Mouse (Mus musculus) testis, adult 2 months (tissue): ENCODE measurements around the gene Prg3.

Experiments used
- CTCF ChIP-seq: fragments of 200-500 bp; IDR thresholded peaks from 2 replicates; pipeline ENCODE4 v1.5.1; 2012; ENCODE audit warnings: low read depth, mild to moderate bottlenecking, inconsistent platforms, low read length, moderate library complexity; ENCODE audit not compliant: control insufficient read depth, insufficient read depth, insufficient replicate concordance
- POLR2A ChIP-seq: fragments of 200-500 bp; IDR thresholded peaks from 2 replicates; pipeline ENCODE4 v1.6.1; 2012; ENCODE audit warnings: low read depth, mild to moderate bottlenecking, inconsistent platforms, low read length, moderate library complexity; ENCODE audit not compliant: control insufficient read depth

DNA sequence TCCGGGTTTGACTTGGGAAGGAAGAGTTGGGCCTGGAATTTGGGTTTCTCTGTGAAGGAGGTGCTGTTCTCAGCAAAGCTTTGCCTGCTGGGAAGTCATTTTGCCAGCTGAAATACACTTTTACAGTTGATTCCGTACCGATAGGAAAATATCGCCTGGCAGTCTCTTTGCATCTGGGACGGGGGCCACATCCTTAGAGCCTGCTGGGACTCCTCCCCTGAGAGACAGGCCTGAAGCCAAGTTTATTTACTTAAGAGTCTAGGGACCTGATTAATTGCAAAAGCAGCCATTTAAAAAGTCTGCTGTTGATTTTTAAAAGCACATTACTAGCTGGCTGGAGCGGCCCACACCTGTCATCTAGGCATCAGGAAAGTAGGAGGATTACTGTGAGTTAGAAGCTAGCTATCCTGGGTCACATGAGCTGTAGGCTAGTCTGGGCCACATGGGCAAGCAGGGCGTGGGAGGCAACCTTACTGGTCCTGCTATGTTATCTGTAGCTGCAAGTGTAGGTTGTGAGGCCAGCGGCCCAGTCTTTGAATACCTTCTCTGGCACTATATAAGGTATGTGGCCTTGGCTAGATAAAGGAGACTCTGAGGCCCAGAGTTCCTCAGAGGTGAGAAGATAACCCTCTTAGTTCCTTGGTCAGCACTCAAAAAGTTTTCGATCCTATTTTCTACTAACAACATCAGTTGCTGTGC, 24.0 kb downstream of the Prg3 start:
- TF ChIP-seq POLR2A (no peak), CTCF (no peak)
